Mouse (Mus musculus) natural killer cell, adult 2 months (primary cell): ENCODE measurements around the gene Intu.

Experiments
- DNase-seq, 2 experiments: peaks; one replicate each; pipeline ENCODE4 v3.0.0; 2022; ENCODE audit warnings: low spot score in 2 of 2

The Intu gene

GRCm38 (mm10) chr3:40527976-40528950, 2.8 kb upstream of the Intu start:
- DNase-seq, result no peak

- peak in 1 of 2 experiments; percentile 46 for DNase-seq
These were observed 2.1 kb upstream of the Intu start for GRCm38 (mm10) chr3:40528958-40529357.

DNA sequence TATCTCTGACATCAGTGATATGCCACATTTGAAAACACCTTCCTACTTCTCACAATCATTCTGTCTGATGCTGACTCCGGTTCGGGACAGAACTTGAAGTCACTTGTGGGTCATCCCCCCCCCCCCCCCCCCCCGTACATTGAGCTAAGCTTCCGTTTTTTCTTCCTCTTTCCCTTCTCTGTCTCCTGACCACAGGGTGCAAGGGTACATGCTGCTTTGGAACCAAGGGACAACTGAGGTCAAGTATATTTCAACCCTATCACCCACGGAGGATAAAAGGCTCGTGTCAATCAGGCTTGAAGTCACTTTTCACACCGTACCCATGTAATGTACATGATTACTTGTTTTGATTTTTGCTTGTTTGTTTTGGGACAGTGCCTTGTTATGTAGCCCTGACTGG, 241 bp upstream of the Intu start:
- DNase-seq, result no peak

- DNase-seq, result no peak
These were observed 1.2 kb downstream of the Intu start for GRCm38 (mm10) chr3:40532256-40532655.

DNA sequence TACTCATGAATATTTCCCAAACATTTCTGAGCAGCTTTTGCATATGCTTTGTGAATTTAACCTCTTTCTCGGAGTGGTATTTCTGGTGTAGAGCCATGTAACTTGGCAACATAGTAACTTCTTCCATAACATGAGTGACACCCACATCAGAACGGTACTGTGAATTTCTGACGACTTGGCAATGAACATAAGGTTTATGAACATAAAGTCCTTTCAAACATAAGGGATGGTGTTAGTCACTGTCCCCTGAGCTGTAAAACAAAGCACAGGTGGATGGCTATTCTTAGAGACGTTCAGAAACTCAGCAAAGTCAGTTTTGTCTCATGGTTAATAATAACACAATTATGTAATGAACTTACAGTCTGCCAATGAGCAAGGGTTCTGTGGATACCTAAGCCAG, 3.1 kb downstream of the Intu start:
- DNase-seq, result no peak

DNA sequence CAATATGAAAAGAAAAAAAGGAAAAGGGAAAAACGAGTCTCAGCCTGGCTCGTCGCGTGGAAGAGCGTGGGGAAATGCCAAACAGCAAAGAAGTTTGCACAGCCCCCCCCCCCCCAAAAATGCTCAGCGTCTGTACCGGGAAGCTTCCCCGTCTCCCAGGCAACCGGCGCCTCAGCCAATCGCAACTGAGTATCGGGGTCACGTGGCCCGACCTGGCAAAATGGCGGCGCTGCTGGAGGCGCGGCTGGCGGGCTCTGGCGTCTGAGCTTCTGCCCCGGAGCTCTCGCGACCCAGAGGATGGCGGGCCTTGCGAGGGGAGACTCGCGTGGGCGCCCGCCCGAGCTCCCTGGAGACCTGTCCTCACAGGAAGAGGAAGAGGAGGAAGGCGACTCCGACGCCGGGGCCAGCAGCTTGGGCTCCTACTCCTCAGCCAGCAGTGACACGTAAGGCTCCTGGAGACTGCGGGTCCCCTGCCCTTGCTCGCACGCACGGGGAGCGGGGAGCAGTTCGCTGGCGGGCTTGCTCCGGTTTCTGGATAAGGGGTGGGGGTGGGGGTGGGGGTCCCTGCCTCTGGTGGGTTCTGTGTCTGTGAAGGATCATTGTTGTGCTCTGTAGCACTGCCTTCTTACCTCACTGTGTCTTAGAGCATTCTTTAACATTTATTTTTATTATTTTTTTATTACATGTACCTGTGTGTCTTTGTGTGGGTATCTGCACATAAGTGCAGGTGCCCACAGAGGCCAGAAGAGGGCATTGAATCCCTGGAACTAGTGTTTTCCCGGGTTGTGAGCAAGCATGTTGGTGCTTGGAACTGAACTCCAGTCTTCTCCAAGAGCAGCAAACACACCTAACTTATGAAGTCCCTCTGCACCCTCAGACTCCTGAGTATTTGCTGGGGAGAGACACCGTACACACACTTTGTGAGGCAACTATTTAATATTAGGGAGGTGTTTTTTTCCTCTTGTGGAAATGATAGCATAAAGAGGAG, 9.8 kb downstream of the Intu start:
- peak; percentile 85 to 88 for DNase-seq

DNA sequence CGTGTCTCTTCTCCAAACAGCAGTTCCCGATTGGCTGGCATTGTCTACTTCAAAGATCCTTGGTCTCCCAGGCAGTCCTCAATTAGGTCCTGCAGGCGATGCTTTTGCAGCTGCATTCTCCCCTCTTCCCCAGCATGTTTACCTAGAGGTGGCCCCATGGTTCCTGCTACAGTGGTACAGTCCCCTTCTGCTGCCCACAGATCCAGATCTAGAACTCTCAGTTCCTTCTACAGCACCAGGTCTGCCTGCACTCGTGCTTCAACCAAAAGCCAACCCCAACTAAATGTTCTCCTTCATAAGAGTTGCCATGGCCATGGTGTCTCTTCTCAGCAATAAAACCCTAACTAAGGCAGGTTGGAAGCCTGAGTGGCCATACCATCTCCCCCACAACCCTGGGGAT, 15.5 kb downstream of the Intu start:
- DNase-seq, result no peak

DNA sequence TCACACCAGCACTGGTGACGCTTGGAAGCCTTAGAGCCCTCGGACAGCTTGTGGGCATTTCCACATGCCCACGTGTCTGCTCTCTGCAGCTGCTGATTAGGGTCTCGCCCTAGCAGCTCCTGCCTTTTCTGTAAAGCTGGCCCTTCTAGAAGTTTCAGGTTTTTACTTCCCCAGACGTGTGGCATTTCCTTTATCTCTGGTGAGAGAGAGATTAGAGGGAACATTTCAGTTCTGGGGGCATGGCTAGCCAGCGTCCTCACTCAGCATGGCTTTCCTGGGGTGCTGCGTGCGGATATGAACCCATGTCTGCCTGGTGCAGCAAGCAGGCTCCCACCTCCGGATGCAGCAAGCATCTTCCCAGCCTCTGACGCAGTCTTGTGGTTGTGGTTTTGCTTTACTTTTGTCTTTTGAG, 121.9 kb downstream of the Intu start:
- peak; percentile 61 to 74 for DNase-seq

DNA sequence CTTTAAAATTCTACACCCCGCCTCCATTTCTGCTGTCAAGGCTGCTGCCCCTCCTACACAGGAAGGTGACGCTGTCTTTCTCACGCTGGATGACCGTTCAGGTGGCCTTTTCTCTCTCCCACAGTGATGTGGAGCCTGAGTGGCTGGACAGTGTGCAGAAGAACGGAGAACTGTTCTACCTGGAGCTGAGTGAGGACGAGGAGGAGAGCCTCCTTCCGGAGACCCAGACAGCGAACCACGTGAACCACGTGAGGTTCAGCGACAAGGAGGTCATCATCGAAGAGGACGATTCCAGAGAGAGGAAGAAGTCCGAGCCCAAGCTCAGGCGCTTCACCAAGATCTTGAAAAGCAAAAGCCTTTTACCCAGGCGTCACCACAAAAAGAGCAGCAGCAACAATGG, 122.5 kb downstream of the Intu start:
- DNase-seq, result peak in 1 of 2 experiments; percentile 15

- no peak for DNase-seq
These were observed 122.9 kb downstream of the Intu start for GRCm38 (mm10) chr3:40654028-40654427.

GRCm38 (mm10) chr3:40655571-40655970, 124.5 kb downstream of the Intu start:
- no peak for DNase-seq

GRCm38 (mm10) chr3:40656339-40656738, 125.3 kb downstream of the Intu start:
- DNase-seq, result no peak

- no peak for DNase-seq
These were observed 129.1 kb downstream of the Intu start for GRCm38 (mm10) chr3:40660231-40660630.

DNA sequence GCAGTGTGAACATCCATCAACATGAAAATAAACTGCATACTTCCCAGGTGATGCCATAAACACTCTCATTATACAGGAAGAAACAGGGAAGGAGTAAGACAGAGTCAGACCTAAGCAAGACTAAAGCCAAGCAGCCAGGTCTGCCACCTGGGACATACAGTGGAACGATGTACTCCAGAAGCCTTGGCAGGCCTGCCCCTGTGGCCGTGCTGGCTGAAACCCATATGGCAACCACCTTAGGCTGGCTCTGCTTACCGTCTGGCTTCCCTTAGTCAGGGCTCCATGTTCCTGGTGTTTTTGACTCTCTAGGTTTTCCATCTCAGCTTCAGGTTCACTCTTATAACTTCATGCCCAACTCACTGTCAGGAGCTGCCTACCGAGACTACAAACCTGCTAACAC, 135.0 kb downstream of the Intu start:
- DNase-seq, result no peak

- peak in 1 of 2 experiments; percentile 9 for DNase-seq
These were observed 136.0 kb downstream of the Intu start for GRCm38 (mm10) chr3:40666861-40667719.

- DNase-seq, result no peak
These were observed 137.8 kb downstream of the Intu start for GRCm38 (mm10) chr3:40668889-40669288.

- peak; percentile 15 to 56 for DNase-seq
These were observed 138.3 kb downstream of the Intu start for GRCm38 (mm10) chr3:40669395-40669794.

- no peak for DNase-seq
These were observed 142.4 kb downstream of the Intu start for GRCm38 (mm10) chr3:40673515-40673914.

GRCm38 (mm10) chr3:40674873-40675405, 143.9 kb downstream of the Intu start:
- DNase-seq, result no peak

GRCm38 (mm10) chr3:40678856-40679255, 147.8 kb downstream of the Intu start:
- DNase-seq, result no peak

GRCm38 (mm10) chr3:40682404-40682803, 151.3 kb downstream of the Intu start:
- DNase-seq, result no peak
